Mouse (Mus musculus): ENCODE data around the gene Best2. TPM values are rescaled to one million over a fixed set of nuclear protein-coding genes. Genes with fewer than 3 reads are reported as not detected.

Gene Best2
- polyA plus RNA-seq (2015; fragmentation: Nextera tagmentation; extraction: Ambion mirVana) = not detected in 2 replicates

DNA sequence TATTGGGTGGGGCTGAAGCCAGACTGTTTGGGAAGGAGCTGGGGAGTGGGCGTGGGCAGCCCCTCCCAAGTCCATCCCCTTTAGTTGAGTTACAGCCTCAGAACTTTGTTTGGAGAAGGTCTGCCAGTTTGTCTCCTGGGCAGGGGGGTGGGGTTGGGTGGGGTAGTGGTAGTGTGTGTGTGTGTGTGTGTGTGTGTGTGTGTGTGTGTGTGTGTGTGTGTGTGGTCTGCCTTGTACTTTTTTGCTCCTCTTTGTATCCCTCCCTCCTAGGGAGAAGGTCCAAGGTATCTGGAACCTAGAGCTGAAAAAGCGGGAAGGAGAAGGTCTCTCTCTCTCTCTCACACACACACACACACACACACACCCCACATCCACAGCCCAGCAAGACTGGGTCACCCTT, at the start of gene Best2:
TSS of gene Best2 (minus strand) at position 101 of the 400 bp plus-strand sequence.
- no peak for ATAC-seq (ENCODE audit: low FRiP score, low read depth)
- Histone ChIP-seq H3K27ac (no peak within 1 kb of the TSS), H3K36me3 (peaks cover 25% of the 10 kb centered on the region), H3K4me3 (peak within 1 kb of the TSS; percentile 30), H3K4me1 (peaks cover 5% of the 10 kb centered on the region), H3K27me3 (peaks cover 51% of the 10 kb centered on the region), H3K9ac (peak within 1 kb of the TSS; percentile 48; the same call in 1 of the 2 replicates), H3K9me3 (no peaks in the 10 kb centered on the region), H3K4me2 (replicated peaks) (peak within 1 kb of the TSS; percentile 63)
- 51% methylated on average over 2 of the region's 2 CpGs for WGBS

- WGBS = 95% methylated on average over 4 of the region's 4 CpGs
- no peak overlapping the region for H3K27ac ChIP-seq
- ATAC-seq (ENCODE audit: low FRiP score, low read depth) = no peak
- H3K27me3 ChIP-seq = no peaks in the 10 kb centered on the region
- no peak overlapping the region for H3K4me2 ChIP-seq (replicated peaks)
- no peak overlapping the region for H3K4me3 ChIP-seq
- peaks cover 36% of the 10 kb centered on the region for H3K36me3 ChIP-seq
- no peaks in the 10 kb centered on the region for H3K9me3 ChIP-seq
- H3K9ac ChIP-seq = no peak overlapping the region
- H3K4me1 ChIP-seq = peaks cover 11% of the 10 kb centered on the region
Measured at GRCm38 (mm10) chr8:85062603-85063002, 48.3 kb upstream of the Best2 start.

DNA sequence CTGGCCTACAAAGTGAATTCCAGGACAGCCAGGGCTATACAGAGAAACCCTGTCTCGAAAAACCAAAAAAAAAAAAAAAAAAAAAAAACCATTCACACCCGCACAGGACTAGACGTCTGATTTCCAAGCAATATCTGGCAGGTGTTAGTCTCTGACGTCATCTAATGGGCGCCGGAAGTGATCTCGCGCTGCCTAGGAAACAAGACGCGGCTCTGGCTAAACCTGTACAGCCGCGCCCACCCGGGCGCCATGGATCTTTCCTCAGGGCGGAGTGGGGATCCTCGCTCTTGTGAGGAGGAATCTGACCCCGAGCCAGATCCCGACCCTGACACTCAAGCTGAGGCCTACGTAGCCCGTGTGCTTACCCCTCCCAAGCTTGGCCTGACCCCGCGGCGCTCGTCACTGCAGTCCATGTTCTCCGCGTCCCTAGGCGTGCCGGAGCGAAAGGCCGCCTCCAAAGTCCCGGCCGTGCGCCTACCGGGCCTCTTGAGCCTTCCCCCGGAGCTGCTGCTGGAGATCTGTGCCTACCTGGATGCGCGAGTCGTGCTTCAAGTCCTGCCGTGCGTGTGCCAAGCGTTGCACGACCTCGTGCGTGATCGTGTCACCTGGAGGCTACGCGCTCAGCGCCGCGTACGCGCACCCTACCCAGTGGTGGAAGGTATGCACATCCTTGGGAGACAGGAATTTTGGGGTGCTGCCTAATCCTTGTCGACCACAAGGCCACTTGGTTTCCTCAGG, 45.7 kb upstream of the Best2 start, which contains the start of gene Fbxw9:
TSS of gene Fbxw9 (plus strand) at position 177 of the 738 bp plus-strand sequence.
- Histone ChIP-seq H3K27ac (no peak within 1 kb of the TSS), H3K4me2 (replicated peaks) (peak within 1 kb of the TSS; percentile 83), H3K4me1 (peaks cover 11% of the 10 kb centered on the region), H3K9me3 (no peaks in the 10 kb centered on the region), H3K9ac (peak within 1 kb of the TSS; percentile 85), H3K36me3 (peaks cover 42% of the 10 kb centered on the region), H3K4me3 (peak within 1 kb of the TSS; percentile 86), H3K27me3 (no peaks in the 10 kb centered on the region)
- ATAC-seq (ENCODE audit: low FRiP score, low read depth) = peak; percentile 91
- under 1% methylated on average over 52 of the region's 53 CpGs for WGBS

- peaks cover 11% of the 10 kb centered on the region for H3K4me1 ChIP-seq
- no peak overlapping the region for H3K27ac ChIP-seq
- peaks cover 58% of the 10 kb centered on the region for H3K36me3 ChIP-seq
- no peaks in the 10 kb centered on the region for H3K27me3 ChIP-seq
- H3K9me3 ChIP-seq = no peaks in the 10 kb centered on the region
- no peak overlapping the region for H3K4me2 ChIP-seq (replicated peaks)
- ATAC-seq (ENCODE audit: low FRiP score, low read depth) = no peak
- no peak overlapping the region for H3K9ac ChIP-seq
- 77% methylated on average over 7 of the region's 7 CpGs for WGBS
- H3K4me3 ChIP-seq = no peak overlapping the region
Measured at GRCm38 (mm10) chr8:85057367-85057766, 43.0 kb upstream of the Best2 start.

DNA sequence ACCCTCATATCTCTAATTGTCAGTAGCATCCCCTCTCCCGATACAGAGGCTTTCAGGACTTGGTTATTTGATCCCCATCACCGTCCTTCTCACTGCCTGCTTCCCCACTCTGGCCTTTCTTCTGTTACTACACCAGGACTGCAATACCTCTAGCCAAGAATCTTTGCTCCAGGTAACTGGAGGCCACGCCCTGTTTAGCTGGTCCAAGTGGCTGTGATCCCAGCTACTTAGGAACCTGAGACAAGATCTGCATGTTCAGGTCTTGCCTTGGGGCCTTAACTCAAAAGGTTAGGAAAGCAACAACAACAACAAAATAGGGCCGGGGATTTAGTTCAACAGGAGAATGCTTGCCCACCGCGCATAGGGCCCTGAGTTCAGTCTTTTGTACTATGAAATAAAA, 29.3 kb upstream of the Best2 start:
- peaks cover 87% of the 10 kb centered on the region for H3K36me3 ChIP-seq
- ATAC-seq (ENCODE audit: low FRiP score, low read depth) = no peak

DNA sequence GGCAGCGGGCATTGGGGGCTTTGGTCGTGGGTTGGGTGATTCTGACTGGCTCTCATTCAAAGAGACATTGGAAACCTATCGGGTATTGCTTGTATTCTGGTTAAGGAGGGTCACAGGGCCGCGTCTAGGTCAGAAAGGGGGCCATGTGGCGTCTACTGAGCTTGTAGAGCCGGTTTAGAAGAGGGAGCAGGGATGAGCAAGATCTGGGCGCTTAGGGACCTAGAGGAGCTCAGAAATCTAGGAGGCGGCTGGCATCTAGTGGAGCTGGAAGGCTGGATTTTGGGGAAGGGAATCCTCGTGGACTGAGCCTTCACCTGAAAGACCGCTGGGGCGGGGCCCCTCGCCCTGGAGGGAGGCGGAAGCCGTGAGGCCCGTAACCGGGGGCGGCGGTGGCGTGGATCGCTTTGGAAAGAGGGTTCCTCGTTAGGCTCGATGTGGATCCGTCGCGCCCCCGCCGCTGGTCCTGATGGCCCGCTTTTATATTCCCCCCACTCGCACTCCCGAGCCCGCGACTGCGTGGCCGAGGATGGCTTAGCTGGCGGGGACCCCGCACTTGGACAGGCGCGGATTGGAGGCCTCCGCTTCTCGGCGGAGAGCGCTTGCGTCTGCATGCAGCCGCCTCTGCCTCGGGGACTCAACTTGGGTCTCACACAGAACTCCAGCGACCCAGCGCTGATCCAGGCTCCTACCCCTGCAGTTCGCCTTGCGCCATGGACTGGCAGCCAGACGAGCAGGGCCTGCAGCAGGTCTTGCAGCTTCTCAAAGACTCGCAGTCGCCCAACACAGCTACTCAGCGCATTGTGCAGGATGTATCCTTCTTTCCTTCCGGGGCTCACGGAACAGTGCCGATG, 23.6 kb upstream of the Best2 start:
- H3K27ac ChIP-seq = peak overlapping the region; percentile 100
- WGBS = under 1% methylated on average over 57 of the region's 57 CpGs
- peaks cover 28% of the 10 kb centered on the region for H3K4me1 ChIP-seq
- 0 out of 2 replicates have a peak, but pooled peaks have one; percentile 1 for ATAC-seq (ENCODE audit: low FRiP score, low read depth)
- H3K27me3 ChIP-seq = no peaks in the 10 kb centered on the region
- H3K9ac ChIP-seq = peak overlapping the region; percentile 95
- peak overlapping the region; percentile 86 for H3K4me3 ChIP-seq
- peaks cover 43% of the 10 kb centered on the region for H3K36me3 ChIP-seq
- H3K9me3 ChIP-seq = no peaks in the 10 kb centered on the region
- peak overlapping the region; percentile 93 for H3K4me2 ChIP-seq (replicated peaks)

More for the DNA sequence above, 29.3 kb upstream of the Best2 start:
- Histone ChIP-seq H3K4me1 (peaks cover 13% of the 10 kb centered on the region), H3K9me3 (no peaks in the 10 kb centered on the region), H3K9ac (no peak overlapping the region), H3K4me3 (no peak overlapping the region), H3K27ac (no peak overlapping the region), H3K4me2 (replicated peaks) (no peak overlapping the region), H3K27me3 (no peaks in the 10 kb centered on the region)
- 93% methylated on average over 6 of the region's 6 CpGs for WGBS

DNA sequence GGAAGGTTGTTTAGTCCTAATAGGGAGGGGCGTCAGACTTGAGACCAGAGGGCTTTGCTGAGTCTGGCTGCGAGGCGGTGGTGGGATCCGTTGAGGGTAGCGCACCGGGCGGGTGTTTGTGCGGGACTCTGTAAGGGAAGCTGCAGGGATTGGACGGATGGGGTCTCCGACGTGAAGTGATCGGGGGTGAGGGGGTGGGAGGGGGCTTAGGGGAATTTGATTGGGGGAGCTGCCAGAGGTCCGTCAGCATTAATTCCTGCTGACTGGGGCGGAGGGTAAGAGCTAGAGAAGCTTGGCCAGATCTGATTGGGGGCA, 23.0 kb upstream of the Best2 start:
- Histone ChIP-seq H3K27ac (peak overlapping the region; percentile 100), H3K4me1 (peaks cover 28% of the 10 kb centered on the region), H3K27me3 (no peaks in the 10 kb centered on the region), H3K9me3 (no peaks in the 10 kb centered on the region), H3K9ac (peak overlapping the region; percentile 95), H3K4me3 (peak overlapping the region; percentile 86), H3K4me2 (replicated peaks) (peak overlapping the region; percentile 93), H3K36me3 (peaks cover 45% of the 10 kb centered on the region)
- ATAC-seq (ENCODE audit: low FRiP score, low read depth) = peak; percentile 58; the same call in 1 of the 2 replicates
- WGBS = under 1% methylated on average over 14 of the region's 14 CpGs

GRCm38 (mm10) chr8:85036718-85037365, 22.5 kb upstream of the Best2 start, which contains the start of gene Tnpo2:
Gene Tnpo2, plus strand, starts transcription at chr8:85036915.
- Histone ChIP-seq H3K36me3 (peaks cover 45% of the 10 kb centered on the region), H3K27ac (peak within 1 kb of the TSS; percentile 100), H3K4me3 (peak within 1 kb of the TSS; percentile 86), H3K4me2 (replicated peaks) (peak within 1 kb of the TSS; percentile 93), H3K9ac (peak within 1 kb of the TSS; percentile 95), H3K4me1 (peaks cover 28% of the 10 kb centered on the region), H3K27me3 (no peaks in the 10 kb centered on the region), H3K9me3 (no peaks in the 10 kb centered on the region)
- WGBS = under 1% methylated on average over 57 of the region's 59 CpGs
- peak; percentile 91 for ATAC-seq (ENCODE audit: low FRiP score, low read depth)

DNA sequence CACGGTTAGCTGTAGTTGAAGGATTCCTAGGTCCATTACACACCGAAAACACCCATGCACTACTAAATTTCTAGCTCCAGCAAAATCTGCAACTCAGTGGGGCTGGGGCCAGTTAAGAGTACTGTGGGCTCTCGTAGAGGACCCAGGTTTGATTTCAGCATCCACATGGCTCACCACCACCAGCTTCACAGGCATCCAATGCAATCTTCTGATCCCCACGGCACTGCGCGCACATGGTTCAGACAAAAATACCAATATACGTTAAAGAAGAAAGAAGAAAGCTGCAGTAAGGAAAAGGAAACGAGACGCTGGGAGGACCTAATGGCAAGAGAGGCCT, 22.0 kb upstream of the Best2 start:
- peak; percentile 37 for ATAC-seq (ENCODE audit: low FRiP score, low read depth)
- H3K9me3 ChIP-seq = no peaks in the 10 kb centered on the region
- H3K9ac ChIP-seq = peak overlapping the region; percentile 78
- peak overlapping the region; percentile 86 for H3K4me3 ChIP-seq
- H3K36me3 ChIP-seq = peaks cover 45% of the 10 kb centered on the region
- WGBS = 0% methylated on average over 9 of the region's 9 CpGs
- H3K27me3 ChIP-seq = no peaks in the 10 kb centered on the region
- peak overlapping the region; percentile 100 for H3K27ac ChIP-seq
- peaks cover 28% of the 10 kb centered on the region for H3K4me1 ChIP-seq
- H3K4me2 ChIP-seq (replicated peaks) = peak overlapping the region; percentile 84

DNA sequence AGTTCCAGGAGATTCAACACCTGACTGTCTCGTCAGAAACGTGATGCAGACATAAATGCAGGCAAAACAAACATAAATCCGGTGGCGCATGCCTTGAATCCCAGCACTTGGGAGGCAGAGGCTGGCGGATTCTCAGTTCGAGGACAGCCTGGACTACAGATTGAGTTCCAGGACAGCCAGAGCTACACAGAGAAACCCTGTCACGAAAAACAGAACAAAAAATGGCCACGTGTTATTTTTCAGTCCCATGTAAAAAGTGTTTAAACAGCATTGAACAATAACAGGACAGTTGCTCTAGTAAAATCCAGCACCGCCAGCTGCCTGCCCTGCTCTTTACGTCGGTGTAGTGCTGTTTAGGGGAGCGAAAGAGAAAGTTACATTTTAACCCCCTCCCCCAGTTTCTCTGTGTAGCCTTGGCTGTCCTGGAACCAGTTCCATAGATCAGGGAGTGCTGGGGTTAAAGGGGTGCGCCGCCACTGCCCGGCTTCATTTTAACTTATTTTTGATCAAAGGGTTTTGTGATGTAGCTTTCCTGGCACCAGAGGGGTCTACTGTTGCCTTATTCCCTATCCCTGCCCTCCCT, 21.5 kb upstream of the Best2 start:
- peak overlapping the region; percentile 78 for H3K9ac ChIP-seq
- peaks cover 43% of the 10 kb centered on the region for H3K36me3 ChIP-seq
- WGBS = 0% methylated on average over 15 of the region's 15 CpGs
- H3K9me3 ChIP-seq = no peaks in the 10 kb centered on the region
- peaks cover 28% of the 10 kb centered on the region for H3K4me1 ChIP-seq
- ATAC-seq (ENCODE audit: low FRiP score, low read depth) = peak; percentile 16; the same call in 1 of the 2 replicates
- peak overlapping the region; percentile 86 for H3K4me3 ChIP-seq
- no peaks in the 10 kb centered on the region for H3K27me3 ChIP-seq
- peak overlapping the region; percentile 100 for H3K27ac ChIP-seq
- H3K4me2 ChIP-seq (replicated peaks) = peak overlapping the region; percentile 84

DNA sequence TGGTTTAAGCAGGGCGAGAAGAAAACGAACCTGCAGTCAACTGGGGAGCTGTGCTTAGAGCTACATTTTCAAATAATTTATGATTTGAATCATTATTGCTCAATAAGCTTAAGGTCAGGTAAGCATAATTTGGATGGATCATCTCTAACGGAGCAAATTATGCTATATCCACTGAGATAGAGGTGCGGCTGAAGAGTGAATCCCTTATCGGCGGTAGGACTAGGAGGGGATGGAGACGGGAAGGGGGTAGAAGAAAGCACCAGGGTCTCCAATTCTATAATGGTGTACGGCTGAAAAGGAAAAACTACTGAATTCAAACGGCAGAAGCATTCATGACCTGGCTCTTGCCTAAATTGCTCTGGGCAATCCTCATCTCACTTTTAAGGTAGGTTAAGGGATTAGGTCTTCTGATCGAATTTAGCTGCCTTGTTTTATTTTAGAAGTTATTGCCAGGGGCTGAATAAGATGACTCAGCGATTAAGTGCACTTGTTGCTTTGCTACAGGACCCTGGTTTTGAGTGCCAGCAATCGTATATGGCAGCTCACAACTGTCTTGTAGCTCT, 20.9 kb upstream of the Best2 start:
- Histone ChIP-seq H3K36me3 (peaks cover 43% of the 10 kb centered on the region), H3K4me2 (replicated peaks) (peak overlapping the region; percentile 84), H3K27ac (peak overlapping the region; percentile 100), H3K27me3 (no peaks in the 10 kb centered on the region), H3K9me3 (no peaks in the 10 kb centered on the region), H3K4me1 (peaks cover 28% of the 10 kb centered on the region), H3K4me3 (peak overlapping the region; percentile 86), H3K9ac (peak overlapping the region; percentile 78)
- no peak for ATAC-seq (ENCODE audit: low FRiP score, low read depth)
- 6% methylated on average over 12 of the region's 12 CpGs for WGBS

Data from limb, embryonic 13.5 days (tissue).